Mouse (Mus musculus): Measurements from ENCODE around the gene Il1rapl1. TPM values are rescaled to one million over a fixed set of nuclear protein-coding genes. Genes with fewer than 3 reads are reported as not detected.
"Not testable (repeated sequence)": the region's sequence is repeated elsewhere in the genome, so short reads cannot be mapped to it uniquely, and the experiment has no call there.

Il1rapl1 gene
- polyA plus RNA-seq, 1 experiment: not detected

GRCm38 (mm10) chrX:87793011-87793410 is 322.4 kb downstream of the Il1rapl1 start:
- Histone ChIP-seq H3K9me3 (no peaks in the 10 kb centered on the region), H3K4me1 (no peaks in the 10 kb centered on the region), H3K36me3 (replicated peaks; ENCODE audit: low read length) (no peaks in the 10 kb centered on the region), H3K27me3 (replicated peaks) (no peaks in the 10 kb centered on the region), H3K4me3 (replicated peaks) (no peak overlapping the region)
- TF ChIP-seq FLI1 (IDR thresholded peaks at IDR 0.05; ENCODE audit: low read length) (no peak), GATA1 (IDR thresholded peaks at IDR 0.05; ENCODE audit: borderline replicate concordance, low read length) (no peak)

DNA sequence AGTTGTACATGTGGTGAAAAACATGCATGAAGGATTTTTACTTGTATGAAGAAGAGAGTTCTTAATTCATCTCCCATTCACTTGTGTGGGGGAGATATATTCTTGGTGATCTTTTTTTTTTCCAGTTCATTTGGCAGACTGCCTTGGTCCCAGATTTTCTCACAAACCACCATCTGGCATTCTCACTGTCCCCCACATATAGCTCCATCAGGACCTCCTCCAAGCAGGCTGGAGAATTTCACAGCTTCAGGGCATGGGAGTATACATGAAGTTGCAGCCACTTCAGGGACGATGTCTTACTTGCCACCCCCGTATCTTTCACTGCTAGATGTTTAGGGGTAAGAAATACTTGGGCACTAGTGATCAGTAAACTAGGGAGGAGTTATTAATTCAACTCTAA is 404.9 kb downstream of the Il1rapl1 start:
- no peaks in the 10 kb centered on the region for H3K9me3 ChIP-seq
- TF ChIP-seq GATA1 (IDR thresholded peaks at IDR 0.05; ENCODE audit: borderline replicate concordance, low read length) (no peak), FLI1 (IDR thresholded peaks at IDR 0.05; ENCODE audit: low read length) (no peak)
- H3K27me3 ChIP-seq (replicated peaks): no peaks in the 10 kb centered on the region
- no peak overlapping the region for H3K4me3 ChIP-seq (replicated peaks)
- no peaks in the 10 kb centered on the region for H3K36me3 ChIP-seq (replicated peaks; ENCODE audit: low read length)
- H3K4me1 ChIP-seq: no peaks in the 10 kb centered on the region

GRCm38 (mm10) chrX:87663856-87664255 is 451.6 kb downstream of the Il1rapl1 start:
- no peaks in the 10 kb centered on the region for H3K9me3 ChIP-seq
- no peaks in the 10 kb centered on the region for H3K27me3 ChIP-seq (replicated peaks)
- no peaks in the 10 kb centered on the region for H3K4me1 ChIP-seq
- no peak overlapping the region for H3K4me3 ChIP-seq (replicated peaks)
- TF ChIP-seq FLI1 (IDR thresholded peaks at IDR 0.05; ENCODE audit: low read length) (no peak), GATA1 (IDR thresholded peaks at IDR 0.05; ENCODE audit: borderline replicate concordance, low read length) (no peak)
- no peaks in the 10 kb centered on the region for H3K36me3 ChIP-seq (replicated peaks; ENCODE audit: low read length)

DNA sequence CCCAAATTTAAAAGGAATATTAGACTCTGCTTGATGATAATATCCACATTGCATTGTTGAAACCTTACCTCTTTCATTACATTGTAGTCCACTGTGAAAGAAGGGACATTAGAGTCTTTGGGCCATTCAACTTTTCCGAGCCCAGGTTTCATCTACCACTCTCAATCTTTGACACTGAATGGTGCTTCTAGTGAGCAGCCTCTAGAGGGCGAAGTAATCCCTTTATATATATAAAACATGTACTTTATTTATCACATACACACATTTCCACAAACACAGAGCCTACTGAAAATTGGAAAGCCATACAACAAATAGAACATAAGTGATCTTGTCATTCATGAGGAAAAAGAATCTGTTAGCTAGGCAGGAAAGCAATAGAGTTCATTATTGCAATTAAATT is 459.8 kb downstream of the Il1rapl1 start:
- Histone ChIP-seq H3K9me3 (no peaks in the 10 kb centered on the region), H3K27me3 (replicated peaks) (no peaks in the 10 kb centered on the region), H3K4me3 (replicated peaks) (no peak overlapping the region), H3K4me1 (no peaks in the 10 kb centered on the region), H3K36me3 (replicated peaks; ENCODE audit: low read length) (no peaks in the 10 kb centered on the region)
- TF ChIP-seq FLI1 (IDR thresholded peaks at IDR 0.05; ENCODE audit: low read length): no peak
- no peak for TF ChIP-seq GATA1 (IDR thresholded peaks at IDR 0.05; ENCODE audit: borderline replicate concordance, low read length)

DNA sequence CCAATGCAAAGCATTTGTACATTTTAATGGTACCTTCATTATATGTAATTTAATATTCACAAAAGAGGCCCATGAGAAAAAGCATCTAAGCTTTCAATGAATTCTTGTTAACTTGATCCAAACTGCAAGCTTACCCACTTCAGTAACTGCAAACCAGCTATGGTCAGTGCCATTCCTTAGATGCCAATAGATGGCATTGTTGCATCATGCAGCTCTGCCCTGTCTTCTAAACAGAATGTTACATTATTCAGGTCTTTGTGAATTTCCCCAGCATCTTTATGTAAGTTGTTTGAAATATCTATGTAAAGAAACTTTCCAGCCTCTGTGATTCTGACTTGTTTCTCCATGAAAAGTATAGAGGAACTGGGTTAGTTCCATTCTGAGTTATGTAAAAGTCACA is 514.5 kb downstream of the Il1rapl1 start:
- H3K4me1 ChIP-seq: no peaks in the 10 kb centered on the region
- H3K9me3 ChIP-seq: no peaks in the 10 kb centered on the region
- no peak overlapping the region for H3K4me3 ChIP-seq (replicated peaks)
- TF ChIP-seq GATA1 (IDR thresholded peaks at IDR 0.05; ENCODE audit: borderline replicate concordance, low read length) (no peak), FLI1 (IDR thresholded peaks at IDR 0.05; ENCODE audit: low read length) (no peak)
- no peaks in the 10 kb centered on the region for H3K36me3 ChIP-seq (replicated peaks; ENCODE audit: low read length)
- peaks cover 2% of the 10 kb centered on the region for H3K27me3 ChIP-seq (replicated peaks)

DNA sequence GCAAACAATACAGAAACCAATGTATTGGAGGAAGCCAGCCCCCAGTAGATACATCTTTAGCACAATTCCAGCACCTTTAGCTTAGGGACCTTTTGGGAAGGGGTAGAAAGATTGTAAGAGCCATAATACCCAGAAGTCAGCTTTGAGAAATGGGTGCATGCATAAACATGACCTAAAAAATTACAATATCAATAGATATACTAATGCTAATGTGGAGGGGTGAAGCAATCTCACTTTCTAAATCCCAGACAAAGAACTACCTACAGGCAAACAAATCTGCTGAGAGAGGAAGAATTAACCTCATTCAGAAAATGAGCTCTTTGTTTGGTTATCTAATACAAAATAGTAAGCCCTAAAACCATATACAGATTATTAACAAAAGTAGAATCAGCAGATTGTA is 607.4 kb downstream of the Il1rapl1 start:
- TF ChIP-seq FLI1 (IDR thresholded peaks at IDR 0.05; ENCODE audit: low read length): no peak
- TF ChIP-seq GATA1 (IDR thresholded peaks at IDR 0.05; ENCODE audit: borderline replicate concordance, low read length): no peak
- Histone ChIP-seq H3K27me3 (replicated peaks) (no peaks in the 10 kb centered on the region), H3K4me3 (replicated peaks) (no peak overlapping the region), H3K36me3 (replicated peaks; ENCODE audit: low read length) (no peaks in the 10 kb centered on the region), H3K4me1 (no peaks in the 10 kb centered on the region), H3K9me3 (no peaks in the 10 kb centered on the region)

- TF ChIP-seq FLI1 (IDR thresholded peaks at IDR 0.05; ENCODE audit: low read length) (no peak), GATA1 (IDR thresholded peaks at IDR 0.05; ENCODE audit: borderline replicate concordance, low read length) (no peak)
- H3K36me3 ChIP-seq (replicated peaks; ENCODE audit: low read length): no peaks in the 10 kb centered on the region
Observed at GRCm38 (mm10) chrX:87502604-87503003, 612.8 kb downstream of the Il1rapl1 start.

DNA sequence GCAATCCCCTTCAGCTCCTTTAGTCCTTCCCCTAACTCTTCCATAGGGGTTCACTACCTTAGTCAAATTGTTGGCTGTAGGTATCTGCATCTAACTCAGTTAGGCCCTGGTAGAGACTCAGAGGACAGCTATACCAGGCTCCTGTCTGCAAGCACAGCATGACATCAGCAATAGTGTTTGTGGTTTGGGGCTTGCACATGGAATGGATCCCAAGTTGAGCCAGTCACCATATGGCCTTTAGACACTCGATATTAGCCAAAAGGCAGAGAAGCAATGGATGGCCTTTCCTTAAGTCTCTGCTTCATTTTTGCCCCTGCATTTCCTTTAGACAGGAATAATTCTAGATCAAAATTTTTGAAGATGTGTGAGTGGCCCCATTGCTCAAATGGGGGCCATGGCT is 632.0 kb downstream of the Il1rapl1 start:
- Histone ChIP-seq H3K36me3 (replicated peaks; ENCODE audit: low read length) (no peaks in the 10 kb centered on the region), H3K9me3 (no peaks in the 10 kb centered on the region), H3K4me3 (replicated peaks) (no peak overlapping the region), H3K4me1 (no peaks in the 10 kb centered on the region), H3K27me3 (replicated peaks) (no peaks in the 10 kb centered on the region)
- no peak for TF ChIP-seq FLI1 (IDR thresholded peaks at IDR 0.05; ENCODE audit: low read length)

More at GRCm38 (mm10) chrX:87502604-87503003, 612.8 kb downstream of the Il1rapl1 start:
- Histone ChIP-seq H3K4me3 (replicated peaks) (no peak overlapping the region), H3K9me3 (no peaks in the 10 kb centered on the region), H3K27me3 (replicated peaks) (no peaks in the 10 kb centered on the region), H3K4me1 (no peaks in the 10 kb centered on the region)

DNA sequence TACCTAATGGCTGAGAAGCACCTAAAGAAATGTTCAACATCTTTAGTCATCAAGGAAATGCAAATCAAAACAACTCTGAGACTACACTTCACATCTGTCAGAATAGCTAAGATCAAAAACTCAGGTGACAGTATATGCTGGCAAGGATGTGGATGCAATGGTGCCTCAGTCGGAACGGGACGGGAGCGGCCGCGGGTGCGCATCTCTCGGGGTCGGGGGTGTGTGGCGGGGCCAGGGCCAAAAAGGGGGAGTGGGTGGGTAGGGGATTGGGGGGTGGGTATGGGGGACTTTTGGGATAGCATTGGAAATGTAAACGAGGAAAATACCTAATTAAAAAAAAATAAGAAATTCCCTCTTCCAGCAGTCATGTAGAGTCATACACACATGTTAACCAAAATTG is 877.3 kb downstream of the Il1rapl1 start:
- not testable (repeated sequence) for H3K36me3 ChIP-seq (replicated peaks; ENCODE audit: low read length); H3K4me1 ChIP-seq; H3K9me3 ChIP-seq; H3K27me3 ChIP-seq (replicated peaks)
- H3K4me3 ChIP-seq (replicated peaks): peak overlapping the region; percentile 0

DNA sequence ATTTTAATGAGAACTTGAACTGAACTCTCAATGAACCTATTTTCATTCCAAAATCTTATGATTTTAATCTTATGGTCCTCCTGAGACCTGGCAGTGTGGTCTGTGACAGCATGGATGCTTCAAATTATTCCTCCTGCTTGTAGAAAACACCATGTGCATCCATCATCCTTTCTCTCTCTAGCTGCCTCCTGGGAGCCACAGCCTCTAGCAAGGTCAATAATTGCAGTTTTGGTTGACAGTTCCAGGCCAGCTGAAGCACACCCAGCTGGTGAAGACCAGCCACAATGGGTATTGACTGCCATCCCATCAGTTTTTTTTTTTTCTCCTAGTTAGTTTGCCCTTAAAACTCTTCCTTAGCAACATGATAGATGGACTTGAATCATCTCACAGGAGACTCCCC is 890.2 kb downstream of the Il1rapl1 start:
- Histone ChIP-seq H3K27me3 (replicated peaks) (no peaks in the 10 kb centered on the region), H3K4me1 (no peaks in the 10 kb centered on the region), H3K4me3 (replicated peaks) (no peak overlapping the region), H3K9me3 (no peaks in the 10 kb centered on the region), H3K36me3 (replicated peaks; ENCODE audit: low read length) (no peaks in the 10 kb centered on the region)
- no peak for TF ChIP-seq GATA1 (IDR thresholded peaks at IDR 0.05; ENCODE audit: borderline replicate concordance, low read length)
- TF ChIP-seq FLI1 (IDR thresholded peaks at IDR 0.05; ENCODE audit: low read length): no peak

DNA sequence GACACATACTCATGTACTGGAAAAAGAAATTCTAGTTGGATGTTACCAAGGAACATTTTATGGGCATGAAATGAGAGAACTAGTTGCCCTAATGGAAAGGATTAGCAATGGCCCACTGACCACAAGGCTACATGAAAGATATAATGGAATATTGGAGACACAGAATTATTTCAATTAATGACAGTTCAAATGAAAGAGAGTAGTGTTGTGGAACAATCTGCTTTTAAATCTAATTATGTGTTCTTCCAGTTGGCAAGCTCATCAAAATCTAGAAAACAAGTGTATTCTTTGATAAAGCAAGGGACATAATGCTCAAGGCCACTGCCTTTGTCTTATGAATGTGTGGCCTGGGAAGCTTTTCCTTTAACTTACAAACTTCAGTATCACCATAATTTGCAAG is 1113.1 kb downstream of the Il1rapl1 start:
- Histone ChIP-seq H3K9me3 (no peaks in the 10 kb centered on the region), H3K4me1 (no peaks in the 10 kb centered on the region), H3K27me3 (replicated peaks) (no peaks in the 10 kb centered on the region), H3K4me3 (replicated peaks) (no peak overlapping the region), H3K36me3 (replicated peaks; ENCODE audit: low read length) (no peaks in the 10 kb centered on the region)
- TF ChIP-seq FLI1 (IDR thresholded peaks at IDR 0.05; ENCODE audit: low read length) (no peak), GATA1 (IDR thresholded peaks at IDR 0.05; ENCODE audit: borderline replicate concordance, low read length) (no peak)

All from megakaryocyte, embryonic 14.5 days (primary cell).